Mouse (Mus musculus) liver, embryonic 14.5 days (tissue): ENCODE measurements around the gene Nmt2.

Experiments
- CTCF ChIP-seq: IDR thresholded peaks from 2 replicates; pipeline ENCODE4 v1.5.1; 2016; ENCODE audit warnings: antibody characterized with exemption, low read depth, control low read depth
- EP300 ChIP-seq: IDR thresholded peaks from 2 replicates; pipeline ENCODE4 v1.6.1; 2016; ENCODE audit warnings: antibody characterized with exemption, low read depth

DNA sequence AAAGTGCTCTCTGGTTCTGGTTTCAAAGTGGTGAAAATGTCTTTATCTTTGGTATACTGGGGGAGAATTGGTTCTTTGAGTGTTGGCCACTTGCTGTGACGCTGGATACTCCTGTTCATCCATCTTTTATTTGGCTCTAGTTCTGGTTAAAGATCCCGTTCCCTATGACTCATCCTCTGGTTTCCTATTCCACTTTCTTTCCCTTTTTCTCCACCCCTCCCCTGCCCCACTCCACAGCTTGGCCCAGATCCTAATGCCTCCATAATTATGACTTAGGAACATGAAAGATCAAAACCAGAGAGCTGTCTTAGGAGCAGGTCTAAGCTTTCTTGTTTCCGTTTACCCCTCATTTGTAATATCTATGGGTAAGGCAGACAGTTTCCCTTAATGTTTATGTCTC lies 39.8 kb upstream of the Nmt2 start:
- no peak for TF ChIP-seq EP300
- no peak for TF ChIP-seq CTCF
